Mouse (Mus musculus) brain, embryonic 14.5 days (tissue): ENCODE data around the gene Olfr464.

Experiments
- CTCF ChIP-seq: fragments of 200-500 bp; IDR thresholded peaks from 2 replicates; pipeline ENCODE4 v1.5.1; 2012; ENCODE audit warnings: inconsistent platforms, mild to moderate bottlenecking, moderate library complexity, borderline replicate concordance; ENCODE audit not compliant: insufficient read depth, insufficient read length; ENCODE audit errors: extremely low read depth
- POLR2A ChIP-seq: fragments of 200-500 bp; IDR thresholded peaks from 2 replicates; pipeline ENCODE4 v1.6.1; 2012; ENCODE audit warnings: mild to moderate bottlenecking, inconsistent platforms, borderline replicate concordance; ENCODE audit not compliant: poor library complexity, insufficient read depth, insufficient read length, severe bottlenecking; ENCODE audit errors: extremely low read depth

- TF ChIP-seq POLR2A (no peak), CTCF (no peak)
These were observed 14.7 kb upstream of the Olfr464 start for GRCm38 (mm10) chr11:87935467-87935866.
